Mouse (Mus musculus): ENCODE results near the gene Stab1.

DNA sequence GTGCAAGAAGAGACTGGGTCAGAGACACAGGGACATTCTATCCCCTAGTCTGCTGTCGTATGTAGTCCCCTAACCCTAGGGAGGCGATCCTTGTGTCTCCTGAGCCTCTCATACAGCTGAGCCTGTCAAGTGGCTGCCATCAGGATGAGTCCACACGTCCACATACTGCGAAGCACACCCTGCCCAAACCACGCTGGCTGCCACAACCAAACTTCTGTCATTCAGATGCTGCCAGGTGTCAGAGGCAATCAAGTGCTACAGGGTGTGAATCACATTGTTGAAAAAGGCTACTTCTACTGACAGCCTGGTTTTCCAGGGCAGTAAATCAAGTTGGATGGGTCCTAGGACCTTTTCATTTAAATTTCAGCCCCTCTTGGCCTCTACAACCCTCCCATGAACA lies 9.3 kb upstream of the Stab1 start:
- TF ChIP-seq MYOG (IDR thresholded peaks at IDR 0.05; ENCODE audit: control insufficient read depth in 1 of 3, insufficient read depth in 1 of 3, insufficient read length in 2 of 3, low read depth in 2 of 3) (peak in 1 of 3 experiments; percentile 69), POLR2A (IDR thresholded peaks at IDR 0.05; ENCODE audit: insufficient read length, low read depth) (no peak), MAX (IDR thresholded peaks at IDR 0.05; ENCODE audit: low read depth) (no peak), MYOD1 (IDR thresholded peaks at IDR 0.05; ENCODE audit: control insufficient read depth in 1 of 3, insufficient read length in 2 of 3, low read depth in 2 of 3) (peak in 2 of 3 experiments; percentile 58 to 81), TCF12 (IDR thresholded peaks at IDR 0.05; ENCODE audit: insufficient read depth, poor library complexity, severe bottlenecking) (no peak), E2F4 (IDR thresholded peaks at IDR 0.05; ENCODE audit: insufficient read depth) (no peak), POLR2AphosphoS2 (IDR thresholded peaks at IDR 0.05; ENCODE audit: insufficient read length, low read depth) (peak; percentile 47), REST (IDR thresholded peaks at IDR 0.05; ENCODE audit: insufficient read depth, insufficient read length) (no peak), USF1 (IDR thresholded peaks at IDR 0.05; ENCODE audit: low read depth) (no peak), SRF (IDR thresholded peaks at IDR 0.05; ENCODE audit: control insufficient read depth, insufficient read length, low read depth) (no peak)

Data from myocyte (in vitro differentiated cells).